Mouse (Mus musculus) MEL (cell line): ENCODE results near the gene Thsd7a. TPM values are rescaled to one million over a fixed set of nuclear protein-coding genes. Genes with fewer than 3 reads are reported as not detected.

Experiments used
- DNase-seq: peaks from one replicate; pipeline ENCODE4 v3.0.0; 2011; ENCODE audit warnings: low read depth, low spot score
- H3K27ac ChIP-seq: 2 replicates; pipeline ENCODE4 v1.5.1; 2012; ENCODE audit warnings: low read depth, mild to moderate bottlenecking, control low read depth, low read length, moderate library complexity; ENCODE audit not compliant: control insufficient read depth
- H3K27me3 ChIP-seq, 2 experiments: fragments of 150-350 bp in 1 of 2; sonication (generic) in 1 of 2; 2 replicates each; pipeline ENCODE4 v1.6.1; 2012; ENCODE audit warnings: low read length in 2 of 2, mild to moderate bottlenecking in 2 of 2, improper control_type of control experiment in 1 of 2, moderate library complexity in 1 of 2; ENCODE audit not compliant: insufficient read depth in 2 of 2, control insufficient read depth in 1 of 2
- H3K36me3 ChIP-seq, 2 experiments: 2 replicates each; pipeline ENCODE4 v1.6.1; 2012 to 2014; ENCODE audit warnings: low read length in 2 of 2, improper control_type of control experiment in 1 of 2, inconsistent platforms in 1 of 2, mild to moderate bottlenecking in 1 of 2; ENCODE audit not compliant: insufficient read depth in 2 of 2, control insufficient read depth in 1 of 2
- H3K4me1 ChIP-seq, 2 experiments: fragments of 150-350 bp in 1 of 2; sonication (generic) in 1 of 2; 2 replicates each; pipeline ENCODE4 v1.6.1; 2012; ENCODE audit warnings: low read length in 2 of 2, improper control_type of control experiment in 1 of 2, mild to moderate bottlenecking in 1 of 2; ENCODE audit not compliant: insufficient read depth in 2 of 2, control insufficient read depth in 1 of 2
- H3K4me3 ChIP-seq, 2 experiments: fragments of 150-350 bp in 1 of 2; sonication (generic) in 1 of 2; 2 replicates each; pipeline ENCODE4 v1.5.1; 2012; ENCODE audit warnings: low read depth in 2 of 2, low read length in 2 of 2, mild to moderate bottlenecking in 2 of 2, moderate library complexity in 2 of 2, control low read depth in 1 of 2, improper control_type of control experiment in 1 of 2; ENCODE audit not compliant: control insufficient read depth in 1 of 2, insufficient read depth in 1 of 2
- H3K79me2 ChIP-seq: 2 replicates; pipeline ENCODE4 v1.6.1; 2012; ENCODE audit warnings: mild to moderate bottlenecking, low read length, moderate library complexity; ENCODE audit not compliant: control insufficient read depth, poor library complexity, insufficient read depth
- H3K9ac ChIP-seq: 2 replicates; pipeline ENCODE4 v1.6.1; 2012; ENCODE audit warnings: low read depth, mild to moderate bottlenecking, control low read depth, low read length, moderate library complexity; ENCODE audit not compliant: control insufficient read depth, poor library complexity, severe bottlenecking
- H3K9me3 ChIP-seq: fragments of 150-350 bp; sonication (generic); replicated peaks from 2 replicates; pipeline ENCODE4 v1.6.1; 2012; ENCODE audit warnings: mild to moderate bottlenecking, low read length, improper control_type of control experiment, moderate library complexity; ENCODE audit not compliant: insufficient read depth
- BHLHE40 ChIP-seq: IDR thresholded peaks from 2 replicates; pipeline ENCODE4 v1.6.1; 2012; ENCODE audit warnings: low read depth, mild to moderate bottlenecking, inconsistent platforms, low read length, improper control_type of control experiment, borderline replicate concordance
- CHD1 ChIP-seq: IDR thresholded peaks from 2 replicates; pipeline ENCODE4 v1.6.1; 2012; ENCODE audit warnings: low read depth, mild to moderate bottlenecking, inconsistent platforms, low read length, improper control_type of control experiment
- CHD2 ChIP-seq: IDR thresholded peaks from 2 replicates; pipeline ENCODE4 v1.6.1; 2011; ENCODE audit warnings: low read length, improper control_type of control experiment
- E2F4 ChIP-seq: IDR thresholded peaks from 2 replicates; pipeline ENCODE4 v1.6.1; 2011; ENCODE audit warnings: low read depth, low read length, improper control_type of control experiment, borderline replicate concordance
- EP300 ChIP-seq, 2 experiments: IDR thresholded peaks; 2 replicates each; pipeline ENCODE4 v1.6.1; 2011; ENCODE audit warnings: improper control_type of control experiment in 2 of 2, low read length in 2 of 2, low read depth in 1 of 2, mild to moderate bottlenecking in 1 of 2
- GATA1 ChIP-seq: IDR thresholded peaks from 2 replicates; pipeline ENCODE4 v1.6.1; 2011; ENCODE audit warnings: low read depth, low read length, improper control_type of control experiment
- JUND ChIP-seq: IDR thresholded peaks from 2 replicates; pipeline ENCODE4 v1.6.1; 2011; ENCODE audit warnings: low read depth, mild to moderate bottlenecking, improper control_type of control experiment, low read length
- MAX ChIP-seq: IDR thresholded peaks from 2 replicates; pipeline ENCODE4 v1.6.1; 2011; ENCODE audit warnings: low read length, improper control_type of control experiment
- NELFE ChIP-seq: IDR thresholded peaks from 2 replicates; pipeline ENCODE4 v1.6.1; 2011; ENCODE audit warnings: low read depth, low read length, improper control_type of control experiment
- NRF1 ChIP-seq: IDR thresholded peaks from 2 replicates; pipeline ENCODE4 v1.6.1; 2014; ENCODE audit warnings: low read depth, mild to moderate bottlenecking, inconsistent platforms, low read length, improper control_type of control experiment, moderate library complexity; ENCODE audit not compliant: poor library complexity, insufficient read depth, severe bottlenecking
- POLR2AphosphoS5 ChIP-seq: IDR thresholded peaks from 2 replicates; pipeline ENCODE4 v1.6.1; 2012; ENCODE audit warnings: low read depth, borderline replicate concordance, mild to moderate bottlenecking, inconsistent platforms, low read length, moderate library complexity, mixed read lengths
- RAD21 ChIP-seq: IDR thresholded peaks from 2 replicates; pipeline ENCODE4 v1.6.1; 2011; ENCODE audit warnings: mild to moderate bottlenecking, low read depth, low read length, improper control_type of control experiment
- RCOR1 ChIP-seq: IDR thresholded peaks from 2 replicates; pipeline ENCODE4 v1.6.1; 2012; ENCODE audit warnings: low read depth, mild to moderate bottlenecking, inconsistent platforms, low read length, improper control_type of control experiment
- TAL1 ChIP-seq: IDR thresholded peaks from 2 replicates; pipeline ENCODE4 v1.6.1; 2012; ENCODE audit warnings: mild to moderate bottlenecking, inconsistent platforms, low read length, moderate library complexity, mixed read lengths
- TCF12 ChIP-seq: IDR thresholded peaks from 2 replicates; pipeline ENCODE4 v1.6.1; 2014; ENCODE audit warnings: low read depth, mild to moderate bottlenecking, inconsistent platforms, low read length, improper control_type of control experiment, moderate library complexity
- ZKSCAN1 ChIP-seq: IDR thresholded peaks from 2 replicates; pipeline ENCODE4 v1.6.1; 2012; ENCODE audit warnings: low read depth, mild to moderate bottlenecking, inconsistent platforms, low read length, improper control_type of control experiment, moderate library complexity
- polyA plus RNA-seq, 2 experiments: library from polyadenylated mRNA; stranded (reverse) in 1 of 2; unstranded in 1 of 2; fragments of >175 nt in 1 of 2; fragments of >200 nt in 1 of 2; gene quantifications; 2 replicates each; pipeline versions ENCODE4 v1.2.1 to v1.2.4; 2012; ENCODE audit warnings: low replicate concordance in 2 of 2, low read depth in 1 of 2; ENCODE audit not compliant: insufficient read length in 2 of 2, insufficient read depth in 1 of 2, missing spikeins in 1 of 2
- total RNA-seq: library from RNA; depleted of rRNA; stranded (reverse); fragments of 300-350 nt; gene quantifications from 2 replicates; pipeline ENCODE4 v1.2.3, GENCODE M21; 2012

Gene Thsd7a
- total and polyA plus RNA-seq, 3 experiments: not detected

DNA sequence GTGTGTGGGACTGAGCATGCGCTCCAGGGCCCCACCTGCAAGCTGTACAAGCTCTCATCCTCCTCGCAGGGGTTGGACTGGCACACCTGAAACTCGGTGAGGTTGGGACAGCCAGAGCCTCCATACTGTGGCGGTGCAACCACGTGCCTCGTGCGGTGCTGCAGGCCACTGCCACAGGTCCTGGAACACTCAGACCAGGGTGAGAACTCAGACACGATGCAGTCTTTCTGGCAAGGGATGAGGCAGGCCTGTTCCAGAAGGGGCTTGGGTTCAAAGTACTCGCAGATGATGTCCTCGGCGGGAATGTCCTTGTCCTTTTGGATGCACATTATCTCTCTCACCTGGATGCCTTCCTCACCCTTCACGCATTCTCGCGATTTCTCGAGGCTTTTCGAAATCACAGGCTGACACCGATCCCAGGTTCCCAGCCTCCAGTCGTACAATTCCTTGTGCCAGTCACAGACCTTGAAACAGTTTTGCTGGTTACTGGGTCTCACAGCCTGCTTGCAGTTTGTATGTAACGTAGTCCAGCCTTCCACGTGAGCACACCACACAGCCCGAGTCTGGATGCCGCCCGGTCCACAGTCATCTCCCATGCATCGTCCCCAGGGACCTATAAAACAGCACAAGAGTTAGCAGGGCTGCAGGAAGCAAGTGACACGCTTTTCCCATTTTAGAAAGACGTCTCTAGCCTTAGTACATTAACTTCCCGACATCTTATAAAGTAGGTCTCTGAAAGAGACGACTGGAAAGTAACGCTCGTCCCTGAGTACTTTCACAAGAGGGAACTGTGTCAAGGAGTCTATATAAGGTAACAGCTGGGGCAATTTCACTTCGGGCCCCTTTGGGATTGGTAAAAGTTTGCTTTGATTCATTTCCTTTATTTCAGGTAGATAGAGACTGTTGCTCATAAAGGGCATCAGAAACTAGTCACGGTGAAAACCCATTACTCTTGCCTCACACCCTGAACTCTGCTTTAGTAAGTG, 193.8 kb downstream of the Thsd7a start:
- H3K9me3 ChIP-seq: no peaks in the 10 kb centered on the region
- DNase-seq: no peak
- no peaks in the 10 kb centered on the region for H3K36me3 ChIP-seq
- no peaks in the 10 kb centered on the region for H3K27me3 ChIP-seq
- H3K4me1 ChIP-seq: no peaks in the 10 kb centered on the region
- H3K9ac ChIP-seq: no peak overlapping the region
- no peak overlapping the region for H3K4me3 ChIP-seq
- H3K79me2 ChIP-seq: no peaks in the 10 kb centered on the region
- no peak overlapping the region for H3K27ac ChIP-seq
- no peak for TF ChIP-seq E2F4

DNA sequence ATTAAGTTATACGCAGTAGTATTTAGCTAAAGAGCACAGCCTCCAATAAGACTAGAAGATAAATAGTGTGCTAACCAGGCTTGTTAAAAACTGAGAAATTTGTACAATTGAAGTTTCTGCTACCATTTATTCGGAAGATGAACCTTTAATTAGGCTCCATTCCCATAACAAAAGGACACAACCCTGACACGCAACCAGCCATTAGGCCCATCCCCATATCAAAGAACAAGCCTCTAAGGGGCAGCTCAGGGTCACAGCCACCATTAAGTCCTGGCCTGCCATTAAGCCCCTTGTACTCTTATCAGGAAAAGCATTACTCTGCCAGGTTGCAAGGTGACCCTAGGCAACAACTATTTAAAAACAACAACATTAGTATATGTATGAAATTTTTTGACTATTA, 198.0 kb downstream of the Thsd7a start:
- no peak for DNase-seq
- H3K36me3 ChIP-seq: no peaks in the 10 kb centered on the region
- H3K27ac ChIP-seq: no peak overlapping the region
- no peak overlapping the region for H3K4me3 ChIP-seq
- H3K27me3 ChIP-seq: no peaks in the 10 kb centered on the region
- H3K79me2 ChIP-seq: no peaks in the 10 kb centered on the region
- no peaks in the 10 kb centered on the region for H3K9me3 ChIP-seq
- TF ChIP-seq EP300 (IDR thresholded peaks at IDR 0.05; ENCODE audit: low read depth in 1 of 2, low read length in 2 of 2): no peak
- TF ChIP-seq RCOR1: no peak
- H3K4me1 ChIP-seq: no peaks in the 10 kb centered on the region
- no peak overlapping the region for H3K9ac ChIP-seq

DNA sequence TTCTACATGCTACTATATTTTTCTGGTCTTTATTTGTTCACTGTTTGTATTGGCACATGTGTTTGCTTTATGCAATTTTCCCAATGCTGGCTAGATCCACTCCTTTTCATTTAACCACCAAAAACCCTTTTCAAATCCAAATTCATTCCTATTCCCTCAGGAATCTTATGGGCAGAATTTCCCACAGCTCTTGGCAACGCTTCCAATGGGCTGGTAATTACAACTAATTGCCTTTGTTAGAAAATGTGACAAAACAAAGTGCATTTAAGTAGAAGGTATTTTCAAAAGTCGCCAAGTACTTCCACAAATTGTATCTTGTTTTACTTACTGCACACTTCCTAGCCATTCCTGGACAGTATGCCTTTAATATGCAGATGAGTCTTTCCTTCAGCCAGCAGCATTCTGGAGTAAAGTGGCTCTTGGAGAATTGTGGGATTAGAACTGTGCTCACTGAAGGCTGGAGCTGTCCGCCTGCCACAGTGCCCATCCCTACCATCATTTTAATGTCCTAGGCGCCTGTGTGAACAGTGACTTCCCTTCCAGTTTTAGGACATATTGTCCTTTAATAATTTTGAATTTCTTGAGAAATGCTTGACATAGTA, 199.1 kb downstream of the Thsd7a start:
- no peaks in the 10 kb centered on the region for H3K79me2 ChIP-seq
- no peak for DNase-seq
- TF ChIP-seq MAX: no peak
- TF ChIP-seq NELFE: no peak
- TF ChIP-seq JUND: no peak
- no peak for TF ChIP-seq ZKSCAN1
- no peak for TF ChIP-seq EP300 (IDR thresholded peaks at IDR 0.05; ENCODE audit: low read depth in 1 of 2, low read length in 2 of 2)
- no peak for TF ChIP-seq RAD21
- TF ChIP-seq TCF12: no peak
- TF ChIP-seq NRF1: no peak
- TF ChIP-seq BHLHE40: no peak
- TF ChIP-seq POLR2AphosphoS5: no peak
- TF ChIP-seq TAL1: no peak
- no peak for TF ChIP-seq GATA1
- TF ChIP-seq CHD2: no peak
- no peak for TF ChIP-seq CHD1
- TF ChIP-seq, all 39 proteins: peak for 0
- Histone ChIP-seq H3K4me1 (no peaks in the 10 kb centered on the region), H3K27ac (no peak overlapping the region), H3K36me3 (no peaks in the 10 kb centered on the region), H3K9ac (no peak overlapping the region), H3K9me3 (no peaks in the 10 kb centered on the region), H3K4me3 (no peak overlapping the region), H3K27me3 (no peaks in the 10 kb centered on the region)
